Comparison of ENCODE assay signal across 7 mouse cellular contexts in genomic region chr5:76589311-76589710, GRCm38 (mm10). TPM values are rescaled to one million over a fixed set of nuclear protein-coding genes. Genes with fewer than 3 reads are reported as not detected.
DNase-seq lines count a peak whose midpoint lies in the region; ATAC-seq and TF ChIP-seq lines count a peak whose summit lies in the region.

No protein-coding gene starts in this region.

- in situ Hi-C loops in CH12.LX (cut with MboI; ENCODE audit: low pct_ligation_motif_present, low pct_unique_long_range_greater_than_20kb, low sequenced_read_pairs): loop anchor here (25.0 kb wide), 1 partner anchor 248 kb away; no protein-coding TSS in a partner anchor

- H3K9me3 ChIP-seq in CH12.LX (replicated peaks; ENCODE audit: low read length) (peaks cover 5% of the 10 kb centered on the region), G1E (replicated peaks) (peaks cover 4% of the 10 kb centered on the region)
- no peaks in the 10 kb centered on the region for H3K9me3 ChIP-seq in heart, postnatal 0 days (replicated peaks; ENCODE audit: control insufficient read depth, low read length)
- no peaks in the 10 kb centered on the region for H3K9me3 ChIP-seq in liver, embryonic 14.5 days (ENCODE audit: control insufficient read depth, low read length)

- TF ChIP-seq CTCF in CH12.LX (conservative IDR thresholded peaks at IDR 0.05 in 1 of 2, IDR thresholded peaks at IDR 0.05 in 1 of 2; ENCODE audit: low read depth in 2 of 2, low read length in 2 of 2) (no peak), G1E (IDR thresholded peaks at IDR 0.05; ENCODE audit: low read depth, low read length) (no peak)
- TF ChIP-seq CTCF in heart, postnatal 0 days (IDR thresholded peaks at IDR 0.05; ENCODE audit: low read depth): no peak
- TF ChIP-seq CTCF in liver, embryonic 14.5 days (IDR thresholded peaks at IDR 0.05; ENCODE audit: low read depth): no peak

- no peak for TF ChIP-seq POLR2A in CH12.LX (IDR thresholded peaks at IDR 0.05; ENCODE audit: low read depth, low read length)

- peak overlapping the region; percentile 90 for H3K9ac ChIP-seq in CH12.LX (ENCODE audit: insufficient read depth, low read depth)
- H3K9ac ChIP-seq in heart, postnatal 0 days (replicated peaks; ENCODE audit: low read depth, low read length): peak overlapping the region; percentile 71
- H3K9ac ChIP-seq in liver, embryonic 14.5 days (replicated peaks): peak overlapping the region; percentile 56

- no peak for TF ChIP-seq RAD21 in CH12.LX (IDR thresholded peaks at IDR 0.05; ENCODE audit: low read depth, low read length)

- WGBS in heart, postnatal 0 days: 5% methylated on average over 7 of the region's 7 CpGs
- WGBS in liver, embryonic 14.5 days (ENCODE audit: insufficient replicate concordance): 12% methylated on average over 7 of the region's 7 CpGs

- peak overlapping the region; percentile 87; the same call in 1 of the 2 replicates for H3K27ac ChIP-seq in CH12.LX (ENCODE audit: insufficient read depth, low read depth)
- peak overlapping the region; percentile 81 for H3K27ac ChIP-seq in heart, postnatal 0 days (ENCODE audit: low read depth)
- no peak overlapping the region for H3K27ac ChIP-seq in liver, embryonic 14.5 days

- dilution Hi-C loops in CH12.LX (cut with MboI; ENCODE audit: extremely low pct_ligation_motif_present, extremely low pct_unique_long_range_greater_than_20kb, low sequenced_read_pairs): no loop called here

- H3K4me2 ChIP-seq in CH12.LX (ENCODE audit: insufficient read depth, low read depth, poor library complexity, severe bottlenecking): peak overlapping the region; percentile 99
- H3K4me2 ChIP-seq in heart, postnatal 0 days (ENCODE audit: low read depth, low read length): peak overlapping the region; percentile 82
- peak overlapping the region; percentile 81 for H3K4me2 ChIP-seq in liver, embryonic 14.5 days (ENCODE audit: low read depth)

- no peak for ATAC-seq in G1E (ENCODE audit: extremely low read depth, insufficient number of reproducible peaks, low FRiP score, poor library complexity, severe bottlenecking)
- ATAC-seq in heart, postnatal 0 days (ENCODE audit: insufficient read depth, low read depth): no peak
- no peak for ATAC-seq in liver, embryonic 14.5 days (ENCODE audit: insufficient read depth)

- TF ChIP-seq EP300 in CH12.LX (IDR thresholded peaks at IDR 0.05; ENCODE audit: low read length): no peak
- no peak for TF ChIP-seq EP300 in heart, postnatal 0 days (IDR thresholded peaks at IDR 0.05; ENCODE audit: low read depth)
- no peak for TF ChIP-seq EP300 in liver, embryonic 14.5 days (IDR thresholded peaks at IDR 0.05; ENCODE audit: low read depth)

- H3K4me1 ChIP-seq in CH12.LX (ENCODE audit: control insufficient read depth in 1 of 2, insufficient read depth in 2 of 2): peaks cover 0 to 17% of the 10 kb centered on the region in 2 experiments; a peak in 2 of 4 replicates
- H3K4me1 ChIP-seq in G1E (ENCODE audit: insufficient read depth, low read depth, low read length): peaks cover 15% of the 10 kb centered on the region
- H3K4me1 ChIP-seq in heart, postnatal 0 days (ENCODE audit: control insufficient read depth, insufficient read depth): peaks cover 5% of the 10 kb centered on the region; the same call in 1 of the 2 replicates
- H3K4me1 ChIP-seq in liver, embryonic 14.5 days (replicated peaks; ENCODE audit: control insufficient read depth in 2 of 2, insufficient read depth in 2 of 2, low read length in 1 of 2): peaks cover 2% of the 10 kb centered on the region in 2 experiments; a peak in 3 of 4 replicates

- H3K27me3 ChIP-seq in CH12.LX (replicated peaks): no peaks in the 10 kb centered on the region
- H3K27me3 ChIP-seq in G1E (ENCODE audit: insufficient read depth, low read length): no peaks in the 10 kb centered on the region
- H3K27me3 ChIP-seq in heart, postnatal 0 days (ENCODE audit: control insufficient read depth, insufficient read depth, low read length): no peaks in the 10 kb centered on the region
- no peaks in the 10 kb centered on the region for H3K27me3 ChIP-seq in liver, embryonic 14.5 days (ENCODE audit: control insufficient read depth, insufficient read depth, low read length)

- H3K36me3 ChIP-seq in CH12.LX (replicated peaks in 1 of 2; ENCODE audit: control insufficient read depth in 1 of 2, insufficient read depth in 1 of 2, low read length in 1 of 2): peaks cover 16 to 30% of the 10 kb centered on the region in 2 experiments
- H3K36me3 ChIP-seq in G1E (replicated peaks): peaks cover 30% of the 10 kb centered on the region
- peaks cover 25% of the 10 kb centered on the region for H3K36me3 ChIP-seq in heart, postnatal 0 days (replicated peaks; ENCODE audit: control insufficient read depth, insufficient read depth, low read length)
- H3K36me3 ChIP-seq in liver, embryonic 14.5 days (replicated peaks; ENCODE audit: control insufficient read depth, insufficient read depth, low read depth): peaks cover 17% of the 10 kb centered on the region

- H3K4me3 ChIP-seq in CH12.LX (replicated peaks in 1 of 3; ENCODE audit: low read depth in 2 of 3, low read length in 2 of 3, poor library complexity in 1 of 3) (peak overlapping the region; percentile 78 to 95 (median 92)), G1E (ENCODE audit: low read depth, low read length) (peak overlapping the region; percentile 92)
- H3K4me3 ChIP-seq in heart, postnatal 0 days (ENCODE audit: low read depth, low read length): peak overlapping the region; percentile 78
- peak overlapping the region; percentile 62 to 90 for H3K4me3 ChIP-seq in liver, embryonic 14.5 days (ENCODE audit: insufficient read depth in 1 of 2, low read depth in 2 of 2, low read length in 2 of 2)

- no peak for DNase-seq in CH12.LX (ENCODE audit: extremely low read depth)
- no peak for DNase-seq in G1E (ENCODE audit: low spot score)
- no peak for DNase-seq in heart, postnatal 0 days (ENCODE audit: low spot score)
- no peak for DNase-seq in liver, embryonic 14.5 days (ENCODE audit: low read depth in 3 of 3, low spot score in 3 of 3)
- no peak for DNase-seq in urinary bladder, postnatal 4 days (ENCODE audit: low spot score in 2 of 2)
- no peak for DNase-seq in frontal cortex, postnatal 14 days (ENCODE audit: low spot score in 2 of 2)
- DNase-seq in right cerebral cortex, postnatal 4 days: no peak

- no peaks in the 10 kb centered on the region; the same call in 1 of the 2 replicates for H3K79me2 ChIP-seq in CH12.LX (replicated peaks; ENCODE audit: control insufficient read depth, extremely low read depth, insufficient read depth, poor library complexity, severe bottlenecking)

TF ChIP-seq in CH12.LX, 34 proteins besides CTCF, POLR2A, EP300 and RAD21:
- TF ChIP-seq UBTF (IDR thresholded peaks at IDR 0.05; ENCODE audit: low read depth, low read length): no peak
- TF ChIP-seq ZMIZ1 (IDR thresholded peaks at IDR 0.05; ENCODE audit: low read depth, low read length): no peak
- no peak for TF ChIP-seq MEF2A (IDR thresholded peaks at IDR 0.05; ENCODE audit: borderline replicate concordance, low read depth, low read length)
- no peak for TF ChIP-seq MAFK (IDR thresholded peaks at IDR 0.05; ENCODE audit: insufficient replicate concordance, low read length)
- no peak for TF ChIP-seq PAX5 (IDR thresholded peaks at IDR 0.05; ENCODE audit: low read length)

RNA-seq across cellular contexts. Expression of gene Cep135, which starts 0.8 kb away (rescaled TPM):
- 8.0 and 10.3 TPM in 2 replicates for total RNA-seq in CH12.LX (2012; rRNA removed)
- 11.9 and 12.1 TPM in 2 replicates for total RNA-seq in CH12.LX (2014; rRNA removed)
- 11.7 and 12.0 TPM in 2 replicates for polyA plus RNA-seq in CH12.LX (2012; ENCODE audit: insufficient read length, low read depth)
- 18.4 and 21.4 TPM in 2 replicates for total RNA-seq in G1E (2014; fragmentation: Nextera tagmentation)
- total RNA-seq in G1E (2017): 18.6 and 21.4 TPM in 2 replicates
- 2.4 and 3.6 TPM in 2 replicates for polyA plus RNA-seq in G1E (2012)
- 1.9 and 4.7 TPM in 2 replicates for total RNA-seq in heart, postnatal 0 days (2014; rRNA removed; ENCODE audit: low replicate concordance)
- polyA plus RNA-seq in heart, postnatal 0 days (2015; fragmentation: Nextera tagmentation; extraction: Ambion mirVana): 2.0 TPM in 2 replicates
- 1.9 and 4.3 TPM in 2 replicates for polyA plus RNA-seq in liver, embryonic 14.5 days (2012; rRNA removed)
- 4.9 TPM in 2 replicates for polyA plus RNA-seq in liver, embryonic 14.5 days (2014; fragmentation: Nextera tagmentation; extraction: Ambion mirVana)
